Mouse (Mus musculus): Measurements from ENCODE around the gene 1110002E22Rik.

The 1110002E22Rik gene

GRCm38 (mm10) chr3:138064732-138065645 lies at the start of gene 1110002E22Rik:
1110002E22Rik (plus strand) TSS chr3:138065052.
- in situ Hi-C loops (cut with MboI; ENCODE audit: unreplicated experiment in 2 of 2), result no loop called here

- in situ Hi-C loops (cut with MboI; ENCODE audit: unreplicated experiment in 2 of 2), result no loop called here
Measured at GRCm38 (mm10) chr3:138016810-138017209, 48.0 kb upstream of the 1110002E22Rik start.

DNA sequence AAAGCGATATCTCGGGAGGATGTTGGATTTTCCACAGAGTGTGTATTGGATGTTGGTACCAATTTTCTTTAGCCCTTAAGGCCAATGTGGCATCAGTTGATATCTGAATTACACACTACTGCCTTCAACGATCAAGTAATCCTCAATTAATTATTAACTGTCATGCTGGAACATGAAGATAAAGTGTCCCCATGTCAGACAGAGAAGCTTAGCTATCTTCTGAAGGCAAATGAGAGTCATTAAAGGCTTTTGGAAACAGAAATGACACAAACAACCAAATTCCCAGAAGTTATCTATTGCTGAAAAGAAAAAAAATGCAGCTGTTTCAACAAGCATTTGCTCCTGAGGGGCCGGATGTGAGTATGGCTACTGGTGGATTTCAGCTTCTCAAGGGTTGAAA lies 42.8 kb upstream of the 1110002E22Rik start:
- in situ Hi-C loops (cut with MboI; ENCODE audit: unreplicated experiment in 2 of 2), result no loop called here

DNA sequence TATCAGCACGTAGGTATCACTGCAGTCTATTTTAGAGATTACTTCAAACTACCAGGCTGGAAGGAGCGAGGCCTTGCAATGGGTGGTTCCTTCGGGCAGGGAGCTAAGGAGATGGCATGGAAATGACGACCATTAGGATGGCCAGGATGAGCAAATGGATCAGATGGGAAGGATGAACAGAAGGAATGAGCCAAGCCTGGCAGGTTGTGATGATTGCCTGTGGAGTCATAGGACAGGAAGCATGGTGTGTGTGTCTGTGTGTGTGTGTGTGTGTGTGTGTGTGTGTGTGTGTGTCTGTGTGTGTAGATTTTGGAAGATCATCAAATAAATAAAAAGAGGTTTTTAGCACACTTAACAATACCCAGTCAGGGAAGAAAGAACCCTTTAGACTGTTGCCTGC lies 42.2 kb upstream of the 1110002E22Rik start:
- in situ Hi-C loops (cut with MboI; ENCODE audit: unreplicated experiment in 2 of 2), result no loop called here

GRCm38 (mm10) chr3:138026286-138026685 lies 38.6 kb upstream of the 1110002E22Rik start:
- in situ Hi-C loops (cut with MboI; ENCODE audit: unreplicated experiment in 2 of 2), result no loop called here

- in situ Hi-C loops (cut with MboI; ENCODE audit: unreplicated experiment in 2 of 2), result no loop called here
Measured at GRCm38 (mm10) chr3:138027575-138028362, 37.1 kb upstream of the 1110002E22Rik start.

- in situ Hi-C loops (cut with MboI; ENCODE audit: unreplicated experiment in 2 of 2), result no loop called here
Measured at GRCm38 (mm10) chr3:138029351-138029750, 35.5 kb upstream of the 1110002E22Rik start.

GRCm38 (mm10) chr3:138030563-138030962 lies 34.3 kb upstream of the 1110002E22Rik start:
- in situ Hi-C loops (cut with MboI; ENCODE audit: unreplicated experiment in 2 of 2), result no loop called here

- in situ Hi-C loops (cut with MboI; ENCODE audit: unreplicated experiment in 2 of 2), result no loop called here
Measured at GRCm38 (mm10) chr3:138033986-138034385, 30.9 kb upstream of the 1110002E22Rik start.

GRCm38 (mm10) chr3:138040938-138041337 lies 23.9 kb upstream of the 1110002E22Rik start:
- in situ Hi-C loops (cut with MboI; ENCODE audit: unreplicated experiment in 2 of 2), result no loop called here

DNA sequence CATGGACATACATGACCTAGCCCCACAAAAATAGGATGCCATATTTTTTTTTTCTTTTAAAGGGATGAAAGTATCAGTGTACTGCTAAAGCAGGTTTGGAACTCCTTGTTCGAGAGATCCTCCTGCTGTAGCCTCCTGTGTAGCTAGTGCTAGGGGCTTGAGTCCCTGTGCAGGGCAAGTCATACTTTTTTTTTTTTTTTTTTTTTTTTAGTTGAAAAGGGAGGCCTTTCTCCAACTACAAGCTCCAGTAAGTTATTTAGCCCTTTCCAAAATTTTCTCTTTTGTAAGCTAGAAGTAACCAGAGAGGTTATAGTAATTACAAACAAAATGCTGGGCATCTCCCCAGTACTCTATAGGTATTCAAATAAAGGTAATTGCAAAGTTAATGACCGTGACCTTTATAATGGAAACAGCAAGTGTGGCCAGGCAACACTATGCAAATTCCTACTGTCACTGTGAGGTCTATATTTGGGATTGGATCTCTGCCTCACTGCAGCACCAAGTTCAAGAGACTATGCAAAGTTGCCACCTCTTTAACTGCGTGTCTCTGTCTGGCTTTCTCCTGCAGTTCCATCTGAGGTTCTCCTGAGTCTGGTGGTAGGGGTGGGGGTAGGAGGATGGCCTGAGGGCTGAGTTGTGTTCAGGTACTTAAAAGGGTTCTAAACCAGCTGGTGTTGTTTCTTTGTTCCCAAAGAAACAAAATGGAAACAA lies 23.1 kb upstream of the 1110002E22Rik start:
- in situ Hi-C loops (cut with MboI; ENCODE audit: unreplicated experiment in 2 of 2), result no loop called here

DNA sequence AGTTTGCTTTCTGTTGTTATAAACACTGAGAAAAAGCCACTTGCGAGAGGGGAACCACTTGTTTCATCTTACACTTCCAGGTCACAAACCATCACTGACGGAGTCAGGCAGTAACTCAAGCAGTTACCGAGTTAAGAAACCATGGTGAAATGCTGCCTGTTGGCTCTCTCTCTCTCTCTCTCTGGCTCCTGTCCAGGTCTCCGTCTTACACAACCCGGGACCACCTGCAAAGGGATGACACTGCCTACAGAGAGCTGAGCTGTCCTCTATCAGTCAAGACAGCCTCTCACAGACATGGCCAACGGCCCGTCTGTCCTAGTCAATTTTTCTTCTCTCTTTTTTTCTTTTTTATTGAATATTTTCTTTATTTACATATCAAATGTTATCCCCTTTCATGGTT lies 21.5 kb upstream of the 1110002E22Rik start:
- in situ Hi-C loops (cut with MboI; ENCODE audit: unreplicated experiment in 2 of 2), result no loop called here

- in situ Hi-C loops (cut with MboI; ENCODE audit: unreplicated experiment in 2 of 2), result no loop called here
Measured at GRCm38 (mm10) chr3:138049555-138049954, 15.3 kb upstream of the 1110002E22Rik start.

DNA sequence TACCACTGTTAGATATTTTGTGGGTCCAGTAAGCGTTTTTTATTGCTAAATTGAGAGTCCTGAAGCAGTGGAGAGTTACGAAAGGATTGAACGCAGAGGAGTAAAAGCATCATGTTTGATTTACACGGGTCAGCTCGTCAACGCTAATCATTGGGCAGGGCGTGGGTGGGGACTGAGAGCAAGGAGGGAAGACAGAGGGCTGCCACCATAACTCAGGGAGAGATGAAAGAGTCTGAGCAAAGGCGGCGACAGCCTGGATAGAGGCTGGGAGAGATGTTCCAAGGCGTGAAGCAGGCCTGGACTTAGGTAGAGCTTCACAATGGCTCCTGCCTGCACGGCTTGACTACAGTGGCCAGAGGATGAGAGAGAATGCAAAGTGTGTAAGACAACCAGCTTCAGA lies 14.1 kb upstream of the 1110002E22Rik start:
- in situ Hi-C loops (cut with MboI; ENCODE audit: unreplicated experiment in 2 of 2), result no loop called here

GRCm38 (mm10) chr3:138051431-138051830 lies 13.4 kb upstream of the 1110002E22Rik start:
- in situ Hi-C loops (cut with MboI; ENCODE audit: unreplicated experiment in 2 of 2), result no loop called here

DNA sequence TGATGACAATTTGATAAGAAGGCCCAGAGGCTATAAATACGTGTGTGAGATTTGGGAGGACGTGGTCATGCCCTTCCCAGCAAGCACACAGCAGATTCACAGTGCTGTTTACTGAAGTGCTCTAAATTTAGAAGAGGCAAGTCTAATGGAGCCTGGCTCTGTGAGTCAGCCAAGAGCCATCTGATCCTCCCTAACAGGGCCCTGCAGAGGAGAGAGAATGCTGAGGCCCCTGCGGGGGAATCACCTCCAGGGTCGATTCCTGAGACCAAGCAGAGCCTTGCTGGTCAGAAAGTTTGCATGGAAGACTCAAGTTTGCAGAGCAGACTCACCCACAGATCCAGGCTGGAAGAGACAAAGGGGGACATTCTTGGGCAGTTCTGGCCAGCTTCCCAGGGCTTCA lies 10.9 kb upstream of the 1110002E22Rik start:
- in situ Hi-C loops (cut with MboI; ENCODE audit: unreplicated experiment in 2 of 2), result no loop called here

- in situ Hi-C loops (cut with MboI; ENCODE audit: unreplicated experiment in 2 of 2), result no loop called here
Measured at GRCm38 (mm10) chr3:138056976-138057375, 7.9 kb upstream of the 1110002E22Rik start.

- in situ Hi-C loops (cut with MboI; ENCODE audit: unreplicated experiment in 2 of 2), result no loop called here
Measured at GRCm38 (mm10) chr3:138058226-138058625, 6.6 kb upstream of the 1110002E22Rik start.

DNA sequence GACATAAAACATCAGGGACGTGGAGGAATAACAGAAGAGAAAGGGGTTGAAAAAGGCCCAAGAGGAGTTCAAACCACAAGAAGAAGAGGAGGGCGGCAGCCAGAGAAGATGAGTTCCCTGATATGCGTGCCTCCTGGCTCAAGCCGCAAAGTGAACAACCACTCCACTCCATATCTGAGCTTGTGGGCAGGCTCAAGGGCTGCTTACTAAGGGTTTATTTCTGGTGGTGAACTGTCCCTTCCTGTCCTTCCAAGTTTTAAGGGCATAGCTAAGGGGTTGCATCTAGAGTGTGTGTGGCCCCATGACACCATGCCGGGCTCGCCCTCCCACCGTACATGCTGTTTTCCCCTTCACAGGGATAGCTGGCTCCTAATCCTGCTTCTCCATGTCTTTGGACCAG lies 4.4 kb upstream of the 1110002E22Rik start:
- in situ Hi-C loops (cut with MboI; ENCODE audit: unreplicated experiment in 2 of 2), result no loop called here

- in situ Hi-C loops (cut with MboI; ENCODE audit: unreplicated experiment in 2 of 2), result no loop called here
Measured at GRCm38 (mm10) chr3:138061205-138061911, 3.5 kb upstream of the 1110002E22Rik start.
